In genomic region chr1:34150416-34151093, GRCm38 (mm10) we compare ENCODE assay signal across 9 mouse cellular contexts.
A peak's percentile ranks its signal among the peaks of the same experiment; 100 is the strongest.
DNase-seq lines count a peak whose midpoint lies in the region; ATAC-seq and TF ChIP-seq lines count a peak whose summit lies in the region.
"Had no signal": no experiment of that assay in that cellular context is flagged by ENCODE, and none has a peak within 500 bp of the region (broad histone marks: within the 10 kb centered on the region; RNA-seq: fewer than 3 reads in every experiment).

No protein-coding gene starts in this region.

- H3K4me3 ChIP-seq in layer of hippocampus, adult 2 months = no peak overlapping the region
- H3K4me3 ChIP-seq in embryonic facial prominence, embryonic 12.5 days = no peak overlapping the region
- no peak overlapping the region for H3K4me3 ChIP-seq in midbrain, postnatal 0 days (ENCODE audit: low read depth, low read length)
- H3K4me3 ChIP-seq: erythroblast, embryonic 14.5 days had no signal

- H3K9ac ChIP-seq in embryonic facial prominence, embryonic 12.5 days = no peak overlapping the region
- no peak overlapping the region for H3K9ac ChIP-seq in midbrain, postnatal 0 days (replicated peaks; ENCODE audit: low read length, poor library complexity, severe bottlenecking)

- intact Hi-C loops in heart, postnatal 10 days (cut with DNase I) = no loop called here

- WGBS in embryonic facial prominence, embryonic 12.5 days = 28% methylated on average over 10 of the region's 10 CpGs
- WGBS in midbrain, postnatal 0 days = 47% methylated on average over 10 of the region's 10 CpGs

- H3K36me3 ChIP-seq in embryonic facial prominence, embryonic 12.5 days = no peaks in the 10 kb centered on the region
- H3K36me3 ChIP-seq in midbrain, postnatal 0 days (ENCODE audit: insufficient read depth, low read length) = 0 out of 2 replicates have a peak, but pooled peaks cover 3% of the 10 kb centered on the region

- 0 out of 2 replicates have a peak, but pooled peaks cover 6% of the 10 kb centered on the region for H3K4me1 ChIP-seq in embryonic facial prominence, embryonic 12.5 days
- no peaks in the 10 kb centered on the region for H3K4me1 ChIP-seq in midbrain, postnatal 0 days (ENCODE audit: insufficient read depth, low read length)

- no peaks in the 10 kb centered on the region for H3K27me3 ChIP-seq in embryonic facial prominence, embryonic 12.5 days
- no peaks in the 10 kb centered on the region for H3K27me3 ChIP-seq in midbrain, postnatal 0 days (ENCODE audit: insufficient read depth, low read length)

- no peaks in the 10 kb centered on the region for H3K9me3 ChIP-seq in embryonic facial prominence, embryonic 12.5 days
- no peaks in the 10 kb centered on the region for H3K9me3 ChIP-seq in midbrain, postnatal 0 days (ENCODE audit: low read length)

- H3K4me2 ChIP-seq in embryonic facial prominence, embryonic 12.5 days (replicated peaks) = no peak overlapping the region
- no peak overlapping the region for H3K4me2 ChIP-seq in midbrain, postnatal 0 days (ENCODE audit: low read depth, low read length, poor library complexity, severe bottlenecking)

- no peak for ATAC-seq in embryonic facial prominence, embryonic 12.5 days (ENCODE audit: insufficient number of reproducible peaks, insufficient read depth, low FRiP score, low TSS enrichment)
- ATAC-seq in midbrain, postnatal 0 days (ENCODE audit: low FRiP score) = no peak
- ATAC-seq in megakaryocyte progenitor cell, adult 5-6 weeks (replicated peaks; ENCODE audit: poor library complexity) = no peak

- H3K27ac ChIP-seq in layer of hippocampus, adult 2 months = peak overlapping the region; percentile 81
- H3K27ac ChIP-seq in embryonic facial prominence, embryonic 12.5 days = 0 out of 2 replicates have a peak overlapping the region, but pooled peaks have one; percentile 65
- peak overlapping the region; percentile 7; the same call in 1 of the 2 replicates for H3K27ac ChIP-seq in midbrain, postnatal 0 days (ENCODE audit: low read depth, low read length)

- peak in 1 of 2 experiments; percentile 34 for DNase-seq in layer of hippocampus, adult 2 months (ENCODE audit: low spot score in 2 of 2)
- no peak for DNase-seq in layer of hippocampus, adult 11-12 months (ENCODE audit: low spot score)
- peak; percentile 37 to 48 for DNase-seq in heart, postnatal 10 days
- DNase-seq in midbrain, postnatal 0 days (ENCODE audit: low spot score) = peak; percentile 41
- DNase-seq in urinary bladder, adult 2 months (ENCODE audit: low spot score) = no peak
- DNase-seq in left cerebral cortex, adult 11 months (ENCODE audit: low spot score) = no peak

- no peak for TF ChIP-seq CTCF in layer of hippocampus, adult 2 months (conservative IDR thresholded peaks at IDR 0.05)
- no peak for TF ChIP-seq CTCF in midbrain, postnatal 0 days (IDR thresholded peaks at IDR 0.05)

Comparison
In these comparisons a context has a peak if more than half of its experiments do, and no peak if none do; other contexts are left out.
1. DNase-seq: peak in heart, postnatal 10 days (2 of 2) and midbrain, postnatal 0 days (single experiment); none in layer of hippocampus, adult 11-12 months (single experiment), urinary bladder, adult 2 months (single experiment) and left cerebral cortex, adult 11 months (single experiment).
2. H3K27ac ChIP-seq: peak in every context shown above with its lines; median percentile 81 in layer of hippocampus, adult 2 months; 65 in embryonic facial prominence, embryonic 12.5 days; 7 in midbrain, postnatal 0 days.